Mouse (Mus musculus): Measurements from ENCODE around the gene Eefsec.

The Eefsec gene

GRCm38 (mm10) chr6:88446063-88447002 lies at the start of gene Eefsec:
Eefsec (minus strand) TSS chr6:88446539.
- peak; percentile 73 to 82 for DNase-seq (ENCODE audit: low spot score in 2 of 2)

- DNase-seq (ENCODE audit: low spot score in 2 of 2), result no peak
Observed at GRCm38 (mm10) chr6:88493712-88494111, 47.4 kb upstream of the Eefsec start.

GRCm38 (mm10) chr6:88490629-88491354 lies 44.5 kb upstream of the Eefsec start:
- DNase-seq (ENCODE audit: low spot score in 2 of 2), result no peak

GRCm38 (mm10) chr6:88489834-88490233 lies 43.5 kb upstream of the Eefsec start:
- no peak for DNase-seq (ENCODE audit: low spot score in 2 of 2)

- DNase-seq (ENCODE audit: low spot score in 2 of 2), result no peak
Observed at GRCm38 (mm10) chr6:88489026-88489425, 42.7 kb upstream of the Eefsec start.

- DNase-seq (ENCODE audit: low spot score in 2 of 2), result peak in 1 of 2 experiments; percentile 31
Observed at GRCm38 (mm10) chr6:88486893-88487292, 40.6 kb upstream of the Eefsec start.

GRCm38 (mm10) chr6:88485378-88485777 lies 39.0 kb upstream of the Eefsec start:
- no peak for DNase-seq (ENCODE audit: low spot score in 2 of 2)

GRCm38 (mm10) chr6:88483913-88484312 lies 37.6 kb upstream of the Eefsec start:
- no peak for DNase-seq (ENCODE audit: low spot score in 2 of 2)

GRCm38 (mm10) chr6:88483111-88483510 lies 36.8 kb upstream of the Eefsec start:
- no peak for DNase-seq (ENCODE audit: low spot score in 2 of 2)

- no peak for DNase-seq (ENCODE audit: low spot score in 2 of 2)
Observed at GRCm38 (mm10) chr6:88480421-88480820, 34.1 kb upstream of the Eefsec start.

GRCm38 (mm10) chr6:88469878-88470277 lies 23.5 kb upstream of the Eefsec start:
- DNase-seq (ENCODE audit: low spot score in 2 of 2), result no peak

GRCm38 (mm10) chr6:88465181-88465920 lies 19.0 kb upstream of the Eefsec start, which contains the start of gene Ruvbl1:
Ruvbl1 (plus strand) TSS chr6:88465409.
- DNase-seq (ENCODE audit: low spot score in 2 of 2), result peak; percentile 90 to 93

GRCm38 (mm10) chr6:88454545-88454944 lies 8.2 kb upstream of the Eefsec start:
- DNase-seq (ENCODE audit: low spot score in 2 of 2), result no peak

GRCm38 (mm10) chr6:88447454-88447853 lies 1.1 kb upstream of the Eefsec start:
- no peak for DNase-seq (ENCODE audit: low spot score in 2 of 2)

- no peak for DNase-seq (ENCODE audit: low spot score in 2 of 2)
Observed at GRCm38 (mm10) chr6:88445661-88446060, 678 bp downstream of the Eefsec start.

GRCm38 (mm10) chr6:88444076-88444750 lies 2.1 kb downstream of the Eefsec start:
- no peak for DNase-seq (ENCODE audit: low spot score in 2 of 2)

GRCm38 (mm10) chr6:88443446-88443845 lies 2.9 kb downstream of the Eefsec start:
- DNase-seq (ENCODE audit: low spot score in 2 of 2), result no peak

- no peak for DNase-seq (ENCODE audit: low spot score in 2 of 2)
Observed at GRCm38 (mm10) chr6:88442551-88442950, 3.8 kb downstream of the Eefsec start.

GRCm38 (mm10) chr6:88439056-88439455 lies 7.3 kb downstream of the Eefsec start:
- DNase-seq (ENCODE audit: low spot score in 2 of 2), result no peak

GRCm38 (mm10) chr6:88435609-88436008 lies 10.7 kb downstream of the Eefsec start:
- no peak for DNase-seq (ENCODE audit: low spot score in 2 of 2)

GRCm38 (mm10) chr6:88431202-88431601 lies 15.1 kb downstream of the Eefsec start:
- no peak for DNase-seq (ENCODE audit: low spot score in 2 of 2)
